Mouse (Mus musculus): ENCODE data around the gene Dhx32. TPM values are rescaled to one million over a fixed set of nuclear protein-coding genes. Genes with fewer than 3 reads are reported as not detected.

Gene Dhx32
- total RNA-seq, 4 experiments from 2014 or later = 31.7 to 40.0 (median 39.2) TPM

- DNase-seq (ENCODE audit: low spot score in 2 of 2) = no peak
These were observed 7.3 kb downstream of the Dhx32 start for GRCm38 (mm10) chr7:133775179-133775578.

GRCm38 (mm10) chr7:133768517-133768916, 14.0 kb downstream of the Dhx32 start:
- DNase-seq (ENCODE audit: low spot score in 2 of 2) = no peak

DNA sequence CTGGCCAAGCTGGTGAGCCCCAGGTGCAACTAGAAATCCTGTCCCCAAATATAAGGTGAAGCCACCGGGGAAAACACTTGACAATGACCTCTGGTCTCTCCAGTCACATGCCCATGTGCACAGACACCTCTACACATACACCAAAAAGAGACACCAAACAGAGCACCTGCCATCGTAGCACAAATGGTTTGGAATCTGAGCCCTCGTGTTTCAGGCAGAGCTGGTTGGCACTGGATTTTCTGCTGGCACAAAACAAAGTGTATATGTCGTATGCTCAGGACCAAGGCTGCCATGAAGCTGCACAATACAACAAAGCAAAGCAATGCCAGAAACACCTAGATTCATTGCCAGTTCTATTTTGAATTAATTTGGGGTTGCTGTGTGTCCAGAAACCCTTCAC, 14.5 kb downstream of the Dhx32 start:
- DNase-seq (ENCODE audit: low spot score in 2 of 2) = no peak

DNA sequence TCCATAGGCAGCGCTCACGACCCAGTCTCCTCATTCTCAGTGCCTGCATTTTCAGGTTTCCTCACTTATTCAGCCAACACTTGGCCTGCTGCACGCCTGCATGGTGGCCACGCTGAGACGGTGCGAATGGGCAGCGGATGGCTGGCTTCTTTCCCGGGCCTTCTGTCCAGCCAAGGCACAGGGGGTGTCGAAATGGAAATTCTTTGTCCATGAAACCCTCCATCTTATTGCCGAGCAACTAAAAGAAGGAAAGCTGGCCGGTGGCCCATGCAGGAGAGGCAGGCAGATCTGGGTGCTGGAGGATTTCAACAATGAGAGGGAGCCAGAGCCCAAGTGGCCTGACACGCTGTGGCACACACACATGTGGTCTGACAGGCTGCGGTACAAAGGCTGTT, 16.7 kb downstream of the Dhx32 start:
- peak; percentile 72 to 76 for DNase-seq (ENCODE audit: low spot score in 2 of 2)

DNA sequence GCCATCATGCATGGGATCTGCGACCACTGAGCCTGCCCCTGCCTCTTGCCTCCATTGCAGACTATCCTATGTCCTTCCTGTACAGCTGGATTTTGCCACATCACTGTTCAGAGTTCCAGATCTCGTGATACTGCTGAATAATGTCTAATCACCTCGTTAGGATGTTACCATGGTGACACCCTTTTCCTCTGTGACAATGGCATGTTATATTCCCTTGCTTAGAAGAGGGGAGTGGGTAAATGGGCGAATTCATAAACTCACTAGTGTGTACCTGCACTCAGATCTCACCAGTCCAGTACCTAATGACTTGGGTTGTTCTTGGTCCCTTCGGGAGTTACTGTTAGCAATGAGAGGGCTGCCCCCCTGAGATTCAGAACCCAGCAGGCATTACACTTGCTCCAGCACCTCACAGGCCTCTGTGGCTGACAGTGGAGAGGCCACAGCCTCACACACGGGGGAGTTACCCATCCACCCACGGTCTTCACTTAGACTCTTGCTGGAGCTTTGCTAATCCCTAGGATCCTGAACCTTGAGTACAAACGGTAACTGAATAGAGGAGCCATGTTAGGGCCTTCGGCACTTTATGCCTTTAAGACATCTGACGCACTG, 17.2 kb downstream of the Dhx32 start:
- no peak for DNase-seq (ENCODE audit: low spot score in 2 of 2)

GRCm38 (mm10) chr7:133764425-133764824, 18.1 kb downstream of the Dhx32 start:
- DNase-seq (ENCODE audit: low spot score in 2 of 2) = no peak

- DNase-seq (ENCODE audit: low spot score in 2 of 2) = no peak
These were observed 19.8 kb downstream of the Dhx32 start for GRCm38 (mm10) chr7:133762696-133763095.

DNA sequence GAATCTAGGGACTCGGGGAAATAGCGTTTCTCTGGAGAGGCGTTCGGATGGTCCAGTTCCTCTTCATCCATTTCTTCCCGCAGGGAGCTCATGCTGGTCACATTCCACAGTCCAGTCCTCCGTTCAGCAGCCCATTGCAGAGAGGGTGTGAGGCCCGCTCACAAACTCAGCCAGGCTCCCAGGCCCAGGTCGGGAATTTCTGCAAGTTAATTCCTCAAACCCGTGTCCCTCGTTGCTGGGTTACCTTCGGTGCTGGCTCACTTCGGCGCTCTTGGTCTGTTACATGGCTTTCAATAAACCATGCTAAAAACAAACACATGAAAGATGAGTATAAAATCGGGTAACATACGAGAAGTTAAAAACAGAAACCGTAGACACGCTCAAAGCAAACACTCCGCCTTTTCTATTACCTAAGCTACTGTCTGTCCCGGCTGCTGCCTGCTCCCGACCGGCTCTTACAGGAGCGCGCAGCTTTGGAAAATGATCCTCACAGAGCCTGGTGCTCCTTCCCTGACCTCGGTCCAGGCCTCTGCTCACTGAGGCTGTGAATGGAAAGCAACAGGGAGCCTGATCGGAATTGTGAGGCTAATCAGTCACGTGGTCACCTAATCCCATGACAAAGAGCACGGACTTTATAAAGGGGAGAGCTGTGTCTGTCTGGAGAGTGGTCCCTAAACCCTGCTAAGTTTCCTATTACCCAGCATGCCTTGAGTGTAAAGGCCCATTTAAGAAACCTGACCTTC, 22.7 kb downstream of the Dhx32 start:
- peak in 1 of 2 experiments; percentile 38 for DNase-seq (ENCODE audit: low spot score in 2 of 2)

DNA sequence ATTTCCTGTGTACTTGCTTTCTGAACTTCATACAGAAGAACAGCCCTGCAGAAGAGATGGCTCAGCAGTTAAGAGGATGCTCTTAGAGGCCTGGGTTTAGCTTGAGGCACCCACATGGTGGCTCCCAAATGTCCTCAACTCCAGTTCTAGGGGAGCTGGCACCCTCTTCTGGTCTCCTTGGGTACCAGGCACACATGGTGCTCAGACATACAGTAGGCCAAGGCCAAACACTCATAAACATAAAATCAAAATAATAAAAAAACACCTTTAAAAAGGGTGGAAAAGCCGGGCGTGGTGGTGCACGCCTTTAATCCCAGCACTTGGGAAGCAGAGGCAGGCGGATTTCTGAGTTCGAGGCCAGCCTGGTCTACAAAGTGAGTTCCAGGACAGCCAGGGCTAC, 23.8 kb downstream of the Dhx32 start:
- no peak for DNase-seq (ENCODE audit: low spot score in 2 of 2)

- no peak for DNase-seq (ENCODE audit: low spot score in 2 of 2)
These were observed 24.5 kb downstream of the Dhx32 start for GRCm38 (mm10) chr7:133757961-133758455.

DNA sequence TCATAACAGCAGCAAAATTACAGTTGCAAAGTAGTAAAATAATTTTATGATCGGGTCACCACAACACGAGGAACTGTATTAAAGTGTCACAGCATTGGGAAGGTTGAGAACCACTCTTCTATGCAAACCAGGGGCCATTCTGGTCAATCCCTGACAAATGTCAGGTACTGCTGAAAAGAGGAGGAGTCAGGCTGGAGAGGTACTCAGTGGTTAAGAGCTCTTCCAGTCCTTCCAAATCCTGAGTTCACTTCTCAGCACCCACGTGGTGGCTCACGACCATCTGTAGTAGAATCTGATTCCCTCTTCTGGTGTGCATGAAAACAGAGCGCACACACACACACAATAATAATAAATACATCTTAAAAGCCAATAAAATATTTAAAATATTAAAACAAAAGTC, 31.4 kb downstream of the Dhx32 start:
- no peak for DNase-seq (ENCODE audit: low spot score in 2 of 2)

DNA sequence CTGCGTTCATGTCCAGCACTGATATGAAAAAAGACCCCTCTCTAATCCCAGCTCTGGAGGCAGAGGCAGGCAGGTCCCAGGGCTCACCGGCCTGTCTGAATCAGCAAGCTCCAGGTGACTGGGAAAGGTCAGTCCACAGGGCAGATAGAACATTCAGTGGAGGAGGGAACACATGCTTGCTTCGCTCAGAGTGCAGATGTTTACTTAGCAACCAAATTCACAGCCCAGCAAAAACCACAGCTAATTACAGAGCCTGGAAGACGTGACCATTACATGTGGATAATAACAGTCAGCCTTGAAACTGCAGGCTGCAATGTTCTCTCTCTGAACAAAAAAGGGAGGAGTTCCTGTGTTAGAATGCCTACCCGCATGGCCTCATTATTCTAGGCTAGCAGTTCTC, 31.9 kb downstream of the Dhx32 start:
- DNase-seq (ENCODE audit: low spot score in 2 of 2) = no peak

- DNase-seq (ENCODE audit: low spot score in 2 of 2) = peak in 1 of 2 experiments; percentile 47
These were observed 33.8 kb downstream of the Dhx32 start for GRCm38 (mm10) chr7:133748753-133749152.

- no peak for DNase-seq (ENCODE audit: low spot score in 2 of 2)
These were observed 35.2 kb downstream of the Dhx32 start for GRCm38 (mm10) chr7:133747372-133747771.

GRCm38 (mm10) chr7:133744701-133745100, 37.8 kb downstream of the Dhx32 start:
- no peak for DNase-seq (ENCODE audit: low spot score in 2 of 2)

DNA sequence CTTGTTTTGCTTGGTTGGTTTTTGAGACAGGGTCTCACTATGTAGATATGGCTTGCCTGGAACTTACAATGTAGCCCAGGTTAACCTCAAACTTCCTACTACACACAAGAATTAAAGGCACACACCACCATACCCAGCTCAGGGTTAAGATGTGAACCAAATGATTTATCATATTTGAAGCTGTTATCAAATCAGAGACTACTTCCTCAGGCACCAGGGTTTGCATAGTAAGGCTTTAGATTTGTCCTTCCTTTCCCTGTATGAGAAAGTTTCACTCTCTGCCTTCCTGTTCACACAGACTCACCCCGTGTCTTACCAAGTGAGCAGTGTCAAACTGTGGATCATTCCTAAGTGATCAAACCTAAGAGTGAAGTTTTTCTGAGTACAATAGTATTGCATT, 38.3 kb downstream of the Dhx32 start:
- DNase-seq (ENCODE audit: low spot score in 2 of 2) = no peak

DNA sequence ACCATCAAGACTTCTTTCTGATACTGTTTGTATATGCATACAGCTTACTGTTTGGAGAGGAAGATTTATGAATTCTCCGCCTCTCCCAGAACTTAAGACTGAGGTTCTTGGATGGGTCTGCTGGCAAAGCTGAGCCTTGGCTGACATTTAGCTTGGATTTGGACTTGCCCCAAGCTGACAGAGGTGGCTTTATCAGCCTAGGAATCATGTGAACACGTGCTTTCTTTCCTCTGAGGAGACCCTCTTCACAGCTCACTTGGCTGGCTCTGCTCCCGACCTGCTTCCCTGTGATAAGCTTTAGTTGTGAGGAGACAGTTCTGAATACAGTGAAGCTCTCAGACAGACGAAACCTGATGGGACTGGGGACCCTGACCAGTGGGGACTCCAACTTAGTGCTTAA, 38.9 kb downstream of the Dhx32 start:
- no peak for DNase-seq (ENCODE audit: low spot score in 2 of 2)

- no peak for DNase-seq (ENCODE audit: low spot score in 2 of 2)
These were observed 39.8 kb downstream of the Dhx32 start for GRCm38 (mm10) chr7:133742530-133743325.

DNA sequence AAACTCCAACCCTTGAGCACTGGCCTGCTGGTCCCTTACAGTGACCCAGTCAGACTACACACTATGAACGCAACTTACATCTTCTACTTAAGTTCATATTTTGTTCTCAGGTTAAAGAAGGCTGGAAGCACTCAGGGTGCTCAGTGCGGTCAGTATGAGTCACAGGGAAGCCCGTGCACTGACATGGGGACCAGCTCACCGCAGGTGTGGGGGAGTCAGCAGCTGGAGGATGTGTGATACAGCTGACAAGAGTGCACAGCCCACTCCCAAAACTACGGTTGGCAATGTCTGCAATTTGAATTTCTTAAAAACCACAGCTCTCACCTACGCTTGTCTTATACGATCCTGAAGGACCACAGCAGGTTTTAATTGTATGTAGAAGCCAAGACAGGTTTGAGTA, 42.0 kb downstream of the Dhx32 start:
- DNase-seq (ENCODE audit: low spot score in 2 of 2) = no peak

- DNase-seq (ENCODE audit: low spot score in 2 of 2) = no peak
These were observed 50.4 kb downstream of the Dhx32 start for GRCm38 (mm10) chr7:133731971-133732645.

DNA sequence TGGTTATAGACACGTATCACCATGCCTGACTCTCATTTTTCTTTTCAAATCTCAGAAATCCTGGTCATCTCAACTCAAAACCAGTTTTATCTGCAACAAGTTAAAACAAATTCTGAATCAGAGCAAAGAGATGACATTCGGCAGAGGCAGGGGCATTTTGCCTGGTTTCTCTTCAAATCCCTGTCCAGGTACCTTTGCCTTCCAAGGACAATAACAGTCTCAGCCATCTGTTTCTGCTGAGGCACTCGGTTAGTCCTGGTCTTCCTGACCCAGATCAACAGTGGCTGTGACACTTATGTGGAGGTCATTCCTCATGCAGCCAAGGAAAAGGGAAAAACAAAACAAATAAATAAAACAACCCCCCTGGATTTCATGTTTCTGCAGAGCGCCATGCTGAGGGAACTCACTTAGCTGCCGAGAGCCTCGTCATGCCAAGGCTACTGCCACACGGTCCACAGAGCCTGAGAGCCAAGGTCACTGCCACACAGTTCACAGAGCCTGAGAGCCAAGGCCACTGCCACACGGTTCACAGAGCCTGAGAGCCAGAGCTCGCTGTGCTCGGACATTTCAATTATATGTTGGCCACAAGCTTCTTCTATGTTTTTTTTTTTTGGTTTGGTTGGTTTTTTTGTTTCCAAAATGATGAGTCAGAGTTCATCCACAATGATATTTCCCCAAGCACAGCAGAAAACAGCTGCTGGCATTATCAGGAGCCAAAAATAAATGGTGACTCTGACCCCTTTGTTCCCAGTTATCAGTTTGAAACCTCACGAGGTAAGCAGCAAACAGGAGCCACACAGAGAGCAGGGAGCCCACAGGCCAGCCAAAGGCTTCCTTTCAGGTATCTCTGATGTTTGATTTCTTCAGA, 52.0 kb downstream of the Dhx32 start:
- no peak for DNase-seq (ENCODE audit: low spot score in 2 of 2)

Measured in layer of hippocampus, adult 8-10 months (tissue).